In the genomic region with DNA sequence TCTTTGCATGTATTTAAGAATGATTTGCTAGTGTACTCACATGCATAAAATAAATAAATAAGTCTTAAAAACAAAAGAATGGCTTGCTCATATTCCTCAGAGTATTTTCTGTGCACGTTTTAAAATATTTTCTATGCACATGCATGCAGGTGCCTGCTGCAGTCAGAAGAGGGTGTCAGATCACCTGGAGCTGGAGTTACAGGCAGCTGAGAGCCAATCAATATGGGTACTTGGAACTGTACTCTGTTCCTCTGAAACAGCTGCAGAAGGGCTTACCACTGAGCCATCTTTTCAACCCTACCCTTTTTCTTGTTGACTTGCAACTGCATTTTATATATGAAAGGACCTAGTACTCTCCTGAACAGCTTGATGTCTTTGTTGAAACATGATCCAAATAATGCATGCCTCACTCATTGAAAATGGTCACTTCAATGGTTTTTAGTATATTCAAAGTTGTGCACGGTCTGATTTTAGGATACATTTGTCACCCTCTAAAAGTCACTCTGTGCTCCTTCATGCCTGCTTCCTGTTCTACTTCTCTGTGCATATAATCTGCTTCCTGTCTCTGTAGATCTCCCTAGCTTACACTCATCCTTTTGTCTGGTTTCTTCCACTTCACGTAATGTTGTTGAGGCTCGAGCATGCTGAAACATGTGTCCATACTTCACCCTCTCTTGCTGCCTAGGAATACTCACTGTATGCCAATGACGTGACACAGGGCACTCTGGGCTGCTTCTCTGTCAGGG, we compare ENCODE assay signal across 27 mouse cellular contexts. TPM values are rescaled to one million over a fixed set of nuclear protein-coding genes. Genes with fewer than 3 reads are reported as not detected.
DNase-seq lines count a peak whose midpoint lies in the region; ATAC-seq and TF ChIP-seq lines count a peak whose summit lies in the region.
"Had no signal": no experiment of that assay in that cellular context is flagged by ENCODE, and none has a peak within 500 bp of the region (broad histone marks: within the 10 kb centered on the region; RNA-seq: fewer than 3 reads in every experiment).

No protein-coding gene starts in this region.

- H3K4me1 ChIP-seq in heart, postnatal 0 days (ENCODE audit: control insufficient read depth, insufficient read depth) = peaks cover 18% of the 10 kb centered on the region
- H3K4me1 ChIP-seq in heart, adult 2 months (ENCODE audit: control insufficient read depth, insufficient read depth, low read length) = peaks cover 16% of the 10 kb centered on the region
- peaks cover 72% of the 10 kb centered on the region for H3K4me1 ChIP-seq in thymus, adult 2 months (replicated peaks; ENCODE audit: control insufficient read depth, insufficient read depth, low read length)

- TF ChIP-seq EP300 in heart, postnatal 0 days (IDR thresholded peaks at IDR 0.05; ENCODE audit: low read depth) = no peak
- TF ChIP-seq EP300 in heart, adult 2 months (IDR thresholded peaks at IDR 0.05; ENCODE audit: insufficient read depth, low read depth, low read length) = no peak

- H3K27me3 ChIP-seq in heart, postnatal 0 days (ENCODE audit: control insufficient read depth, insufficient read depth, low read length) = no peaks in the 10 kb centered on the region
- no peaks in the 10 kb centered on the region for H3K27me3 ChIP-seq in heart, adult 2 months (ENCODE audit: control insufficient read depth, insufficient read depth, low read length)
- H3K27me3 ChIP-seq in thymus, adult 2 months (ENCODE audit: control insufficient read depth, insufficient read depth, low read length) = no peaks in the 10 kb centered on the region
- H3K27me3 ChIP-seq in splenic B cell, adult 2 months (ENCODE audit: control insufficient read depth, insufficient read depth, low read length, poor library complexity, severe bottlenecking) = no peaks in the 10 kb centered on the region
- H3K27me3 ChIP-seq: CH12.LX; heart, embryonic 13.5 days; hindbrain, embryonic 12.5 days; liver, embryonic 13.5 days; midbrain, embryonic 15.5 days; Patski had no signal

- TF ChIP-seq POLR2A in heart, adult 2 months (IDR thresholded peaks at IDR 0.05; ENCODE audit: insufficient read depth, low read depth, low read length) = no peak
- TF ChIP-seq POLR2A in thymus, adult 2 months (IDR thresholded peaks at IDR 0.05; ENCODE audit: control insufficient read depth, extremely low read depth, insufficient read depth, low read length, poor library complexity) = no peak

- peak overlapping the region; percentile 46; the same call in 1 of the 2 replicates for H3K27ac ChIP-seq in heart, postnatal 0 days (ENCODE audit: low read depth)
- no peak overlapping the region for H3K27ac ChIP-seq in heart, adult 2 months
- peak overlapping the region; percentile 100 for H3K27ac ChIP-seq in thymus, adult 2 months (ENCODE audit: control insufficient read depth, insufficient read depth, low read length)
- H3K27ac ChIP-seq: forebrain, embryonic 10.5 days; heart, embryonic 13.5 days; hindbrain, embryonic 12.5 days; liver, embryonic 13.5 days; midbrain, embryonic 15.5 days had no signal

- TF ChIP-seq CTCF in heart, postnatal 0 days (IDR thresholded peaks at IDR 0.05; ENCODE audit: low read depth) = no peak
- TF ChIP-seq CTCF in heart, adult 2 months (IDR thresholded peaks at IDR 0.05) = no peak
- no peak for TF ChIP-seq CTCF in thymus, adult 2 months (IDR thresholded peaks at IDR 0.05; ENCODE audit: borderline replicate concordance, control insufficient read depth, extremely low read depth, insufficient read depth, low read length, poor library complexity)

- H3K36me3 ChIP-seq in heart, postnatal 0 days (replicated peaks; ENCODE audit: control insufficient read depth, insufficient read depth, low read length) = peaks cover 21% of the 10 kb centered on the region
- H3K36me3 ChIP-seq in heart, adult 2 months (ENCODE audit: control insufficient read depth, insufficient read depth, low read length) = no peaks in the 10 kb centered on the region
- no peaks in the 10 kb centered on the region for H3K36me3 ChIP-seq in thymus, adult 2 months (ENCODE audit: control insufficient read depth, insufficient read depth, low read length)
- no peaks in the 10 kb centered on the region for H3K36me3 ChIP-seq in splenic B cell, adult 2 months (ENCODE audit: control insufficient read depth, insufficient read depth, low read length, poor library complexity, severe bottlenecking)
- H3K36me3 ChIP-seq: forebrain, embryonic 10.5 days; G1E; midbrain, embryonic 15.5 days had no signal

- intact Hi-C loops in heart, adult 2 months (cut with DNase I) = no loop called here

- DNase-seq in heart, postnatal 0 days (ENCODE audit: low spot score) = no peak
- no peak for DNase-seq in heart, adult 2 months
- peak; percentile 45 for DNase-seq in thymus, adult 2 months
- no peak for DNase-seq in thymus, adult 18-20 months
- peak; percentile 50 for DNase-seq in splenic B cell, adult 2 months (ENCODE audit: low read depth, low spot score)
- DNase-seq in retina, postnatal 1 day = no peak
- no peak for DNase-seq in layer of hippocampus, adult 8-10 months (ENCODE audit: low spot score in 2 of 2)
- DNase-seq: adrenal gland, adult 2 months; cerebellum, adult 11 months; cerebellum, adult 9-11 months; gastrocnemius, postnatal 14 days; heart, adult 18-20 months; kidney, adult 8-10 months; kidney, postnatal 10 days; liver, embryonic 13.5 days; lung, embryonic 14.5 days; lung, postnatal 36 days; right cerebral cortex, postnatal 14 days had no signal

- no peak overlapping the region for H3K4me3 ChIP-seq in heart, postnatal 0 days (ENCODE audit: low read depth, low read length)
- no peak overlapping the region for H3K4me3 ChIP-seq in heart, adult 2 months
- no peak overlapping the region for H3K4me3 ChIP-seq in thymus, adult 2 months (ENCODE audit: control insufficient read depth, insufficient read depth, low read length)
- H3K4me3 ChIP-seq: forebrain, embryonic 10.5 days; heart, embryonic 13.5 days; hindbrain, embryonic 12.5 days; liver, embryonic 13.5 days; midbrain, embryonic 15.5 days had no signal

- no peak for ATAC-seq in heart, postnatal 0 days (ENCODE audit: insufficient read depth, low read depth)
- no peak for ATAC-seq in megakaryocyte, adult 5-6 weeks (ENCODE audit: poor library complexity, severe bottlenecking)
- ATAC-seq: forebrain, embryonic 16.5 days; midbrain, embryonic 15.5 days; Patski had no signal

- H3K4me2 ChIP-seq in heart, postnatal 0 days (ENCODE audit: low read depth, low read length) = no peak overlapping the region
- H3K4me2 ChIP-seq: heart, embryonic 13.5 days; hindbrain, embryonic 12.5 days; liver, embryonic 13.5 days; lung, embryonic 14.5 days; midbrain, embryonic 15.5 days had no signal

- no peak overlapping the region for H3K9ac ChIP-seq in heart, postnatal 0 days (replicated peaks; ENCODE audit: low read depth, low read length)
- no peak overlapping the region for H3K9ac ChIP-seq in heart, adult 2 months (ENCODE audit: low read depth, low read length)
- H3K9ac ChIP-seq: heart, embryonic 13.5 days; hindbrain, embryonic 12.5 days; liver, embryonic 13.5 days; lung, embryonic 14.5 days; midbrain, embryonic 15.5 days had no signal

- H3K9me3 ChIP-seq in heart, postnatal 0 days (replicated peaks; ENCODE audit: control insufficient read depth, low read length) = no peaks in the 10 kb centered on the region
- H3K9me3 ChIP-seq: forebrain, embryonic 10.5 days; G1E; heart, embryonic 13.5 days; liver, embryonic 13.5 days; midbrain, embryonic 15.5 days had no signal

- no peaks in the 10 kb centered on the region for H3K79me2 ChIP-seq in heart, adult 2 months (replicated peaks; ENCODE audit: control insufficient read depth, insufficient read depth, low read length)

- WGBS in heart, postnatal 0 days = 82% methylated on average over 5 of the region's 5 CpGs
- 80% methylated on average over 5 of the region's 5 CpGs for WGBS in heart, adult 2 months
- 18% methylated on average over 5 of the region's 5 CpGs for WGBS in thymus, adult 2 months

RNA-seq across cellular contexts. Expression of a gene that starts 27.2 kb away (rescaled TPM):
- 205 and 222 TPM in 2 replicates for total RNA-seq in heart, postnatal 0 days (2014; rRNA removed; ENCODE audit: low replicate concordance)
- 140 and 151 TPM in 2 replicates for polyA plus RNA-seq in heart, postnatal 0 days (2015; fragmentation: Nextera tagmentation; extraction: Ambion mirVana)
- 100 to 1,000 TPM; 244 to 288 TPM for total RNA-seq in heart, adult 2 months (2021)
- 487 and 529 TPM in 2 replicates for polyA plus RNA-seq in heart, adult 2 months (2012; rRNA removed)
- polyA plus RNA-seq in thymus, adult 2 months (2012; rRNA removed) = 105 and 108 TPM in 2 replicates
- total RNA-seq in layer of hippocampus, adult 8-10 months (2022) = 10 to 100 TPM; 25.5 to 30.6 (median 27.9) TPM
- total RNA-seq in megakaryocyte, adult 5-6 weeks (2015) = 27.5 and 30.6 TPM in 2 replicates
- 6.1 and 9.3 TPM in 2 replicates for total RNA-seq in megakaryocyte, adult 5-6 weeks (2017)

RNA-seq across cellular contexts. Expression of a gene that starts 47.7 kb away (rescaled TPM):
- 36.6 and 40.3 TPM in 2 replicates for total RNA-seq in heart, postnatal 0 days (2014; rRNA removed; ENCODE audit: low replicate concordance)
- polyA plus RNA-seq in heart, postnatal 0 days (2015; fragmentation: Nextera tagmentation; extraction: Ambion mirVana) = 14.9 and 18.5 TPM in 2 replicates
- total RNA-seq in heart, adult 2 months (2021) = 10 to 100 TPM; 33.5 TPM
- 27.3 and 39.4 TPM in 2 replicates for polyA plus RNA-seq in heart, adult 2 months (2012; rRNA removed)
- polyA plus RNA-seq in thymus, adult 2 months (2012; rRNA removed) = 26.2 and 28.9 TPM in 2 replicates
- total RNA-seq in layer of hippocampus, adult 8-10 months (2022) = 10 to 100 TPM; 60.5 to 69.2 (median 63.8) TPM
- total RNA-seq in megakaryocyte, adult 5-6 weeks (2015) = 33.6 and 37.0 TPM in 2 replicates
- 23.2 and 24.1 TPM in 2 replicates for total RNA-seq in megakaryocyte, adult 5-6 weeks (2017)
- polyA plus RNA-seq: G1E had no signal

Comparison
In these comparisons a context has a peak if more than half of its experiments do, and no peak if none do; other contexts are left out.
1. DNase-seq: peak in thymus, adult 2 months (single experiment) and splenic B cell, adult 2 months (single experiment); none in heart, postnatal 0 days (single experiment), heart, adult 2 months (0 of 2), thymus, adult 18-20 months (0 of 2), retina, postnatal 1 day (single experiment) and layer of hippocampus, adult 8-10 months (0 of 2).